Mouse (Mus musculus): ENCODE results near the gene Ggnbp2. TPM values are rescaled to one million over a fixed set of nuclear protein-coding genes. Genes with fewer than 3 reads are reported as not detected.

Ggnbp2 gene
- polyA plus RNA-seq, 1 experiment: 42.2 TPM

DNA sequence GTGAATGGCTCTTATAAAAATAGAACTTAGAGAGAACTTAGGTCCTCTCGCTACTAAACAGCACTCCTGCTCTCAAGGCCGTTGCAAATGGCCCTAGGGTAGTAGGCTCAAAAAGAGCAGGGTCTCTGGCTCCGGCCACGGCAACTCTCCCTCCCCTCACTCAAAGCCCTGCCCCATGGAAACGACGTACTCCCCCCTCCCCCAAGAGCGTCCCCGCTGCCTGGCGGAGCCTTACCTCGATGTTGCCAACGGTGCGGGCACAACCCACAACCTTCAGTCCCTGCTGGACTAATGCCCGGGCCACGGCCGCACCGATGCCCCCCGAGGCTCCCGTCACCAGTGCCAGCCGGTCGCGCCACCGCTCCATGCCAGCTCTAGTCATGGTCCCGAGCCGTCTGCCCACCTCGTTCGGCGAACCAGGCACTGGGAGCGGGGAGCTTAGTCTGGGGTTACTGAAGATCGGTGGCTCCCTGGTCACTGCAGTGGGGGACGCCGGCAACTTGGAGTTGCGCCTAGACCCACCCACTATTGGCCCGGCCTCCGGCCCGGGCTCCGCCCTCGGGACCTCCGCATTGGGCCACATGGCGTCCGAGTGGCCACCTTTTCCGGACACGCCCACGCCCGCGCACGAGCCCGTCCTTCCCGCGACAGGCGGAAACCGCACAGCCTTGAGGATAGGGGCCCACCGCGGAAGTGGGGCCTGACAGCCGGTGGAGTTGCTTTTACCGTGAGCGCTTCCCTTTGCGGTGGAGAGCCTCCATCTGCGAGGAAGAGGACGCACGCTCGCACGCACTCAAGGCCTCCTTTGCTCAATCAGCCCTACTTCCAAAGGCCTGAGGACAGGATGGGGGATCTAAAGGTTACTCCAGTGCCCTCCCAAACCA lies 41.9 kb downstream of the Ggnbp2 start, which contains the start of gene Dhrs11:
Gene Dhrs11, minus strand, starts transcription at position 479 of the 884 bp plus-strand sequence.
- TF ChIP-seq CTCF (IDR thresholded peaks at IDR 0.05; ENCODE audit: insufficient read depth, low read length): no peak
- peak; percentile 39; the same call in 1 of the 2 replicates for TF ChIP-seq POLR2A (IDR thresholded peaks at IDR 0.05; ENCODE audit: borderline replicate concordance, extremely low read depth, low read depth, low read length)
- peak within 1 kb of the TSS; percentile 89 for H3K4me3 ChIP-seq (replicated peaks; ENCODE audit: extremely low read depth, low read depth, low read length)
- peaks cover 4% of the 10 kb centered on the region; the same call in 1 of the 2 replicates for H3K4me1 ChIP-seq (ENCODE audit: control insufficient read depth, insufficient read depth, low read length)
- under 1% methylated on average over 62 of the region's 62 CpGs for WGBS
- peak; percentile 96 for DNase-seq

DNA sequence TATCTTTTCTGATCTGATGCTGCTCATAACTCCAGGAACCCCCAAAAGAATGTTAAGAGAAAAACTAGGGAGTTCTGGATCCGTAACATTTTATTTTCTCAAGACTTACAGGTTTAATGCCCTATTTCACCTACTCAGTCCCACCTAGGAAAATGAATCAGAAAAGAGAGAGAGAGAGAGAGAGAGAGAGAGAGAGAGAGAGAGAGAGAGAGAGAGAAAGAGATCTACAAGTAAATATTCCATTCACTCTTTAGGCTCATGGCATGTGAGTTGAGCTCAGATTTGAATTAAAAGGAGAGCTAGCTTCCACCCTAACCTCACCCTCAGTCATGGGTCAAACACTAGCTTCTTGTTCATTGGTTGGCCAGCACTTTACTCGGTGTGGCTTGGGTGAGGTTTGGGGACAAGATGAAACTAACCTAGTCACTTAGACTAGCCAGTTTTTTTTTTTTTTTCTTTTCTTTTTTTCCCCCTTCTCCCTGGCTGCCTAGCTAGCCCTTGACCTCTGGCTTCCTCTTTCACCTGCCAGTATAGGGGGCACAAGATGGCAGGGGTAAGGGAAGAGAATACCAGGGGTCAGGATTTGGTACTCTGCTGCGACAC lies 42.6 kb downstream of the Ggnbp2 start:
- 47% methylated on average over 3 of the region's 3 CpGs for WGBS

DNA sequence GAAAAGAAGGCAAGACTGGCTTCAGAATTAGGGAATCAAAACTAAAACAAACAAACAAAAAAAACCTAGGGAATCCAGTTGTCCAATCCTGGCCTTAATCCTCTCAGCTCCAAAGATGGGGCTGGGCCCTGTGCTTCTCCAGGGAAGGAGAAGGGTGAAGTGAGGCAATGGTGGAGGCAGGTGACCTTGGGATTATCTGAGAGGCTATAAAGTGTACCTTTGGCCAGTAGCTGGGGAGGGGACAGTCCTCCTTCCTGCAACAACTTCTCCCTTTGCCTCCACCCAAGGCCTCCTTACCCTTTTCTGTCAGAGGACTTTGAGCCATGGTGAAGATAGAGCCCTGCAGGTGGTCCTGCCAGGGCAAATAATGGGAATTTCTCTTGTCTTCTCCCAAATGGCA lies 43.1 kb downstream of the Ggnbp2 start:
- Histone ChIP-seq H3K4me1 (ENCODE audit: control insufficient read depth, insufficient read depth, low read length) (peaks cover 4% of the 10 kb centered on the region; the same call in 1 of the 2 replicates), H3K4me3 (replicated peaks; ENCODE audit: extremely low read depth, low read depth, low read length) (no peak overlapping the region)
- TF ChIP-seq POLR2A (IDR thresholded peaks at IDR 0.05; ENCODE audit: borderline replicate concordance, extremely low read depth, low read depth, low read length) (no peak), CTCF (IDR thresholded peaks at IDR 0.05; ENCODE audit: insufficient read depth, low read length) (no peak)
- DNase-seq: no peak

More for the DNA sequence above, 42.6 kb downstream of the Ggnbp2 start:
- TF ChIP-seq POLR2A (IDR thresholded peaks at IDR 0.05; ENCODE audit: borderline replicate concordance, extremely low read depth, low read depth, low read length): no peak
- no peak for TF ChIP-seq CTCF (IDR thresholded peaks at IDR 0.05; ENCODE audit: insufficient read depth, low read length)
- Histone ChIP-seq H3K4me3 (replicated peaks; ENCODE audit: extremely low read depth, low read depth, low read length) (peak overlapping the region; percentile 89), H3K4me1 (ENCODE audit: control insufficient read depth, insufficient read depth, low read length) (peaks cover 4% of the 10 kb centered on the region; the same call in 1 of the 2 replicates)
- no peak for DNase-seq

DNA sequence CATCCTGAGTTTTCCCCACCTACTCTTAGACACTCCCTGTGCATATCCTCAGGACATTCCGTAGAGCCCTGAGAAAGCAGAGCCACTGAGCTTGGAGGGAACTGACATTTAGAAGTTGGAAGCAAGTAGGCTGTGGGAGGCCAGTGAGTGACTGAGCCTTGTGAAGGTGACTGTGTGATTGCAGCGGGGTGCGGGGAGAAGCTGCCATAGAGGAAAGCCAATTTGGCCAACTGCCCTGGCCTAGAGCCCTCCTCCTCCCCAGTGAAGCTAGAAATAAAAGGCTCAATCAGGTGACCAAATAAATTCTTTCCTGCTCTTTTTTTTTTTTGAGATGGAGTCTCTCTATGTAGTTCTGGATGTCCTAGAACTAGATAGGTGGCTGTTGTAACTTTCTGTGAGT lies 44.4 kb downstream of the Ggnbp2 start:
- TF ChIP-seq CTCF (IDR thresholded peaks at IDR 0.05; ENCODE audit: insufficient read depth, low read length) (no peak), POLR2A (IDR thresholded peaks at IDR 0.05; ENCODE audit: borderline replicate concordance, extremely low read depth, low read depth, low read length) (no peak)
- Histone ChIP-seq H3K4me1 (ENCODE audit: control insufficient read depth, insufficient read depth, low read length) (peaks cover 4% of the 10 kb centered on the region; the same call in 1 of the 2 replicates), H3K4me3 (replicated peaks; ENCODE audit: extremely low read depth, low read depth, low read length) (no peak overlapping the region)
- DNase-seq: peak; percentile 28
- WGBS: 23% methylated on average over 3 of the region's 3 CpGs

DNA sequence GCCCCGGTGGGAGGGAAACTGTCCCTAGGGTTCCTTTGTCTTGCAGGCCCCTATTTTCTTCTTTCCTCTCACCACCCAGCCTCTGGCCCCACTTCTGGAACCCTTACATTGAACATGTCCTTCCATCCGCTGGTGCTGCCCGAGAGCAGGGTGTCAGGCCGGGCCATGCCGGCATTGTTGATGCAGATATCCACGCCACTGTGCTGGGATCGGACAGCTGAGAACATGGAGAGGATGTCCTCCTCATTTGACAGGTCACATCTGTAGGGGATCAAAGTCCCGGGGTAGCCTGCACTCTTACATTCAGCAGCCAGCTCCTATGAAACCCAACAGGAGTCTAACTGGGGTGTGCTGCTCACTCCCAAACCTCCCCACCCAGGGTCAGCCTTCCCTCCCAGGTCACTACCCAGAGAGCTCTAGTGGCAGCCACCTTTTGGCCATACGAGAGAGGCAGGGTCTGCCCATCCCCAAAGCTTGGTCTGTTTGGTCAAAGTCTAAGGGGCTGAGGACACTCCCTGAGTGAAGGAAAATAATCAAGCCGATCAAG lies 45.3 kb downstream of the Ggnbp2 start:
- WGBS: 89% methylated on average over 10 of the region's 10 CpGs
- DNase-seq: no peak
- Histone ChIP-seq H3K4me3 (replicated peaks; ENCODE audit: extremely low read depth, low read depth, low read length) (no peak overlapping the region), H3K4me1 (ENCODE audit: control insufficient read depth, insufficient read depth, low read length) (peaks cover 4% of the 10 kb centered on the region; the same call in 1 of the 2 replicates)
- TF ChIP-seq CTCF (IDR thresholded peaks at IDR 0.05; ENCODE audit: insufficient read depth, low read length): no peak
- TF ChIP-seq POLR2A (IDR thresholded peaks at IDR 0.05; ENCODE audit: borderline replicate concordance, extremely low read depth, low read depth, low read length): no peak

DNA sequence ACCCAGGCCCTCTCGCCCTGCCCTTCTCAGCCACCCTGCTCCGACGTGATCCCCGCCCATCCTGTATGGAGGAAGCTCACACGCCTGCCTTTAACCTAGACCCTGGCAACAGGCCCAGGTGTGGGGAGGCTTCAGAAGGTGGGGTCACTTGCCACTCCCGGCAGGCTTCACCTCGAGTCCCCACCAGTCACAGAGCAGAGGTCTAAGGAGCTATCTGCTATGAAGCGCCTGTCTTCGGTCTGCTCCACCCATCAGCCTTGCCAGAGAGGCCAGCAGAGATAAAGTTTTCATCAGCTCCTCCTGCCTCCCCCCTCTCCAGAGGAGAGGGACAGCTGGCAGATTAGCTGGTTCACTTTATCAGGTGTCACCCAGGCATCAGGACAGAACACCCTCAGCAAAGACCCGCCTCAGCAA lies 47.1 kb downstream of the Ggnbp2 start:
- DNase-seq: no peak
- WGBS: 32% methylated on average over 10 of the region's 10 CpGs
- no peak for TF ChIP-seq POLR2A (IDR thresholded peaks at IDR 0.05; ENCODE audit: borderline replicate concordance, extremely low read depth, low read depth, low read length)
- no peak for TF ChIP-seq CTCF (IDR thresholded peaks at IDR 0.05; ENCODE audit: insufficient read depth, low read length)
- Histone ChIP-seq H3K4me1 (ENCODE audit: control insufficient read depth, insufficient read depth, low read length) (peaks cover 5% of the 10 kb centered on the region; the same call in 1 of the 2 replicates), H3K4me3 (replicated peaks; ENCODE audit: extremely low read depth, low read depth, low read length) (no peak overlapping the region)

DNA sequence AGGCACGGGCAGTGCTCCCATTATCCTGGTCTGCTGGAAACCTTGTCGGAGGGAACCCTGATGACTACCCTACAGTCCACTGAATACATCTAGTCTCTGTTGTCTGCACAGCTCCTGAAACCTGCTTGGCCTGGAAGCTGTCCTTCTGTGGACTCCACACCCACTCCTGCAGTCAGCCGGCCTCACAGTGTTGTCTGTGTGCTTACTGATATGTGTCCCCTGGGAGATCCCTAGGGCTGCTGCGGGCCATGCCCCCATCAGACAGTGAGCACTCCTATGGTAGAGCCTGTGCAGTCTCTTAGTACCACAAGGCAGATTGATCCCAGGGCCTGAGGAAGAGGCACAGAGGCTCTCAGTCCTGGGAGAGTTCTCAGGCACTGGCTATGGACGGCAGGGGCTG lies 48.1 kb downstream of the Ggnbp2 start:
- WGBS: 88% methylated on average over 5 of the region's 5 CpGs
- Histone ChIP-seq H3K4me3 (replicated peaks; ENCODE audit: extremely low read depth, low read depth, low read length) (no peak overlapping the region), H3K4me1 (ENCODE audit: control insufficient read depth, insufficient read depth, low read length) (peaks cover 4% of the 10 kb centered on the region; the same call in 1 of the 2 replicates)
- DNase-seq: no peak
- TF ChIP-seq CTCF (IDR thresholded peaks at IDR 0.05; ENCODE audit: insufficient read depth, low read length): no peak
- no peak for TF ChIP-seq POLR2A (IDR thresholded peaks at IDR 0.05; ENCODE audit: borderline replicate concordance, extremely low read depth, low read depth, low read length)

DNA sequence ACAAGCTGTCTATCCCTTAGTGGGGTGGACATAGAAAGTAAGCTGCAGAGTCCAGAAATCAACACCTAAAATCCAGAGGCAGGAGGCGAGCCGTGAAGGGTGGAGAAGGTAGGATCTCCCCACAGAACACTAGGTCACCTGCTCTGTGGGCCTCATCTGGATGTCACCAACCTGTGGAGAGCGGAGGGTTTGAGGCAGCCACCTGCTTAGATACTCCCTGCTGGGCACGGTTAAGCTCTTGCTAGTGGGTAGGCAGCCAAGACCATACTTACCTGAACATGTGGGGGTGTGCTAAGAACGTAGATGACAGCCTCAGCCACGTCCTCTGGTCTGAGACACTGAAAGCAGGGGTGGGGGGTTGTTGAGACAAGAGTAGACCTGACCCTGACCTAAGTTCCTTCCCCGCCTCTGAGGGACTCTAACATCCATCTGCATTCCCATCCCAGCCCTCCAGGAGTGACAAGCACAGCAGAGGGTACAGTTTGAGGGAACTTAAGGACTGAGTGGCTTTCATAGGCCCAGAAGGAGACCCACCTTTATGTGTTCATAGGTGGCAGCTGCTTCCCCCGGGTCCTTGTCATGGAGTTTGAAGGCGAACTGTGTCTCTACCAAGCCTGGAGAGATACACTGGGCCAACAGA lies 49.4 kb downstream of the Ggnbp2 start:
- DNase-seq: no peak
- peaks cover 3% of the 10 kb centered on the region; the same call in 1 of the 2 replicates for H3K4me1 ChIP-seq (ENCODE audit: control insufficient read depth, insufficient read depth, low read length)
- TF ChIP-seq POLR2A (IDR thresholded peaks at IDR 0.05; ENCODE audit: borderline replicate concordance, extremely low read depth, low read depth, low read length): no peak
- no peak for TF ChIP-seq CTCF (IDR thresholded peaks at IDR 0.05; ENCODE audit: insufficient read depth, low read length)
- no peak overlapping the region for H3K4me3 ChIP-seq (replicated peaks; ENCODE audit: extremely low read depth, low read depth, low read length)
- WGBS: 90% methylated on average over 9 of the region's 9 CpGs
